Mouse (Mus musculus): ENCODE data around the gene Ltb.

DNA sequence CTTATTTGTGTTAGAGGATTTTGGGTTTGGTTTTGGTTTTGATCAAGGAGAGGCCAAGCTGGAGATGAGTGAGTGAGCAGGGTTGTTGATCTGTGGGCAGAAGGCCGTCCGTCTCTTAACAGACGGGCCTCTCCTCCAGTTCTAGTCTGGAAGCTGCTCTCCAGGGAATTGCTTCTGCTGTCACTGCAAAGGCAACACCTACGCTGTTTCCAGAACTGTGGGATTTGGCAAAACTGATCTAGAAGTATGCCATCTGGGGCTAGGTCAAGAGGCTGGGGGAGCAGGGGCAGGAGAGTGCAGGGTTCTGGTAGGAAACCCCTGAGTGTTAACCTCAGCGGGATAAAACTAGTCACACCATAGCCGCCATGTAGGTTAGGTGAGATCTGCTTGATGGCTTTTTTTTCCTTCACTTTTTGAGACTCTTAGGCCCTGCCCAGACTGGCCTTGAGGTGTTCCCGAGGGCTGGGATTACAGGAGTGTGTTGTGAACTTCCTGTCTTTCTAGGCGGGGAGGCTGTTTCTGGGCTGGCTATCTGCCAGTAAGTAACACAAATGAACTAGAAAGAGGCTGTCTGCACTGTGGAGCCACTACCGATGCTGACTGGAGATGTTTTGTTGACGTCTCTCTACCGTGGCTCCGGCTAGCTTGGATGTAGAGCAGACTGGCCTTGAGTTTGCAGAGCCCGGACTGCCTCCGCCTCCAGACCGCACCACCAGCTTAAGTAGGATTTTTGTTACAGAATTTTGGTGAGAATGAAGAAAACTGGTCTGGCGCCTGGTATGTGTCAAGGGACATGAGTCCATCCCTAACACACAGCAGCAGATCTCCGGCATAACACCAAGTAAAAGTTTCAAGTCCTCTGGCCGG is 39.1 kb downstream of the Ltb start, which contains the start of gene Atp6v1g2:
- TF ChIP-seq POLR2A (IDR thresholded peaks at IDR 0.05; ENCODE audit: borderline replicate concordance, insufficient read depth, low read length): no peak
- no peak for TF ChIP-seq CTCF (IDR thresholded peaks at IDR 0.05; ENCODE audit: borderline replicate concordance, insufficient read depth, low read depth, low read length)
